Mouse (Mus musculus) myocyte (in vitro differentiated cells): ENCODE data around the gene Atp6v0a2.

Source experiments
- E2F4 ChIP-seq: IDR thresholded peaks from one replicate; pipeline ENCODE4 v1.6.1; 2011; ENCODE audit warnings: mild to moderate bottlenecking, control low read depth, moderate library complexity; ENCODE audit not compliant: insufficient read depth
- MAX ChIP-seq: IDR thresholded peaks from one replicate; pipeline ENCODE4 v1.6.1; 2011; ENCODE audit warnings: low read depth, mild to moderate bottlenecking, control low read depth
- MYOD1 ChIP-seq, 3 experiments: IDR thresholded peaks; one replicate each; pipeline ENCODE4 v1.6.1; 2011; ENCODE audit warnings: control low read depth in 2 of 3, low read depth in 2 of 3, mild to moderate bottlenecking in 2 of 3, moderate library complexity in 1 of 3; ENCODE audit not compliant: insufficient read length in 2 of 3, control insufficient read depth in 1 of 3
- POLR2A ChIP-seq: IDR thresholded peaks from one replicate; pipeline ENCODE4 v1.6.1; 2011; ENCODE audit warnings: low read depth, mild to moderate bottlenecking, control low read depth, moderate library complexity; ENCODE audit not compliant: insufficient read length
- REST ChIP-seq: IDR thresholded peaks from one replicate; pipeline ENCODE4 v1.6.1; 2011; ENCODE audit warnings: mild to moderate bottlenecking, control low read depth, moderate library complexity; ENCODE audit not compliant: insufficient read depth, insufficient read length
- USF1 ChIP-seq: IDR thresholded peaks from one replicate; pipeline ENCODE4 v1.6.1; 2011; ENCODE audit warnings: low read depth, mild to moderate bottlenecking, control low read depth, moderate library complexity

GRCm38 (mm10) chr5:124718396-124718795 lies 90.0 kb downstream of the Atp6v0a2 start:
- no peak for TF ChIP-seq E2F4
- TF ChIP-seq POLR2A, result no peak
- TF ChIP-seq REST, result no peak
- no peak for TF ChIP-seq MYOD1 (IDR thresholded peaks at IDR 0.05; ENCODE audit: control insufficient read depth in 1 of 3, insufficient read length in 2 of 3, low read depth in 2 of 3)
- TF ChIP-seq USF1, result no peak
- TF ChIP-seq MAX, result no peak
